In the genomic region with DNA sequence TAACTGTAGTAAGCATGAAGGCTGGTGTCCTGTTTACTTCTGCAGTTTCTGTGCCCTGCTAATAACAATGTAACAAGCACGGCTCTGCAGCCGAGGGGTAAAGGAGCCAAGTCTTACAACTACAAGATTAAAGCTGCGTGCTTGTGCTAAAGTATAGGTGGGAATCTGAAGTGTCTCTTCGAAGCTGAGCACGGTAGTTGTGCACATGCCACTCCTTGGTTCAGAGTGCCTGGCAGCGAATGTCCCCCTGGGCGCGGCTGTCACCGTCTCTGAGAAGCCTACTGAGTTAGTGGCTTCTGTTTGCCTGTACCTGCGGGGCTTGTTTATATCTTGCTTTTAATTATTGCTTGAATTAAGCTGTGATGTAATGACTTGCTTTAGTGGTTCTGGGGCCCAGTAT, we compare ENCODE assay signal across 22 mouse cellular contexts.
"Had no signal": no experiment of that assay in that cellular context is flagged by ENCODE, and none has a peak within 500 bp of the region (broad histone marks: within the 10 kb centered on the region; RNA-seq: fewer than 3 reads in every experiment).

No protein-coding gene starts in this region.

- H3K9me3 ChIP-seq: intestine, embryonic 15.5 days; kidney, embryonic 15.5 days; limb, embryonic 13.5 days; liver, embryonic 12.5 days; liver, embryonic 15.5 days; neural tube, embryonic 12.5 days; neural tube, embryonic 15.5 days had no signal

- H3K36me3 ChIP-seq: intestine, embryonic 15.5 days; kidney, embryonic 15.5 days; limb, embryonic 13.5 days; liver, embryonic 12.5 days; liver, embryonic 15.5 days; neural tube, embryonic 12.5 days; neural tube, embryonic 15.5 days had no signal

- H3K9ac ChIP-seq: intestine, embryonic 15.5 days; kidney, embryonic 15.5 days; limb, embryonic 13.5 days; liver, embryonic 12.5 days; liver, embryonic 15.5 days; neural tube, embryonic 12.5 days; neural tube, embryonic 15.5 days had no signal

- H3K4me3 ChIP-seq: intestine, embryonic 15.5 days; kidney, embryonic 15.5 days; limb, embryonic 13.5 days; liver, embryonic 12.5 days; liver, embryonic 15.5 days; neural tube, embryonic 12.5 days; neural tube, embryonic 15.5 days had no signal

- DNase-seq: kidney, adult 11 months; kidney, adult 8-10 months; kidney, postnatal 14 days; kidney, postnatal 4 days; left cerebral cortex, postnatal 4 days; liver; midbrain, embryonic 14.5 days; right cerebral cortex, adult 18-20 months; right cerebral cortex, postnatal 14 days; right cerebral cortex, postnatal 4 days; thymus, adult 18-20 months; thymus, postnatal 14 days; thymus, postnatal 4 days had no signal

- H3K27me3 ChIP-seq: intestine, embryonic 15.5 days; kidney, embryonic 15.5 days; liver, embryonic 12.5 days; liver, embryonic 15.5 days; neural tube, embryonic 12.5 days; neural tube, embryonic 15.5 days had no signal

- H3K27ac ChIP-seq: intestine, embryonic 15.5 days; kidney, embryonic 15.5 days; limb, embryonic 13.5 days; liver, embryonic 12.5 days; liver, embryonic 15.5 days; neural tube, embryonic 12.5 days; neural tube, embryonic 15.5 days; stomach, postnatal 0 days had no signal

- ATAC-seq: intestine, embryonic 15.5 days; liver, embryonic 12.5 days had no signal

- H3K4me2 ChIP-seq: intestine, embryonic 15.5 days; kidney, embryonic 15.5 days; limb, embryonic 13.5 days; liver, embryonic 12.5 days; liver, embryonic 15.5 days; midbrain, embryonic 11.5 days; neural tube, embryonic 12.5 days; neural tube, embryonic 15.5 days had no signal

- H3K4me1 ChIP-seq: kidney, embryonic 15.5 days; liver, embryonic 12.5 days; liver, embryonic 15.5 days; neural tube, embryonic 12.5 days had no signal
